14 mouse cellular contexts compared by ENCODE assay signal in the genomic region with DNA sequence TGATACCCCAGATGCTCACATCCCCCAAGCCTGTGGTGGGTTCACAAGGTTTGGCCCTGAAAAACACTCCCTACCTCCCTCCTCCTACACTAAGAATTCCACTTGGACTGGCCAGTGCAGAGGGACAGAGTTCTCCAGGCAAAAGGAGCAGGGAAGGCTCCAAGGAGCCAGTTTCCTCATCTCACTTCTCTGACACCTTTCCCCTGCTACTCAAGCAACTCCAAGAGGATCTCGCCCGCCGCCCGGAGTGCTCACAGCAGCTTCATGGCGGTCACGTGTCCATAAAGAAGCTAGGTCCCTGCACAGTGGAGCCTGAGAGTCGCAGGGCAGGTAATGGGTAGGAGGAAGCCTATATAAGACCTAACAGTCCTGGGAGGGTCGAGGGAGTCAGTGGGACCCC. TPM values are rescaled to one million over a fixed set of nuclear protein-coding genes. Genes with fewer than 3 reads are reported as not detected.
DNase-seq lines count a peak whose midpoint lies in the region; ATAC-seq and TF ChIP-seq lines count a peak whose summit lies in the region.
"Had no signal": no experiment of that assay in that cellular context is flagged by ENCODE, and none has a peak within 500 bp of the region (broad histone marks: within the 10 kb centered on the region; RNA-seq: fewer than 3 reads in every experiment).

No protein-coding gene starts in this region.

- H3K9me3 ChIP-seq in heart, embryonic 15.5 days (replicated peaks), result no peaks in the 10 kb centered on the region
- no peaks in the 10 kb centered on the region for H3K9me3 ChIP-seq in liver, embryonic 11.5 days (ENCODE audit: control insufficient read depth, low read length)
- H3K9me3 ChIP-seq in liver, postnatal 0 days (ENCODE audit: low read length), result no peaks in the 10 kb centered on the region
- H3K9me3 ChIP-seq: midbrain, embryonic 15.5 days; neural tube, embryonic 13.5 days had no signal

- TF ChIP-seq EP300 in liver, postnatal 0 days (IDR thresholded peaks at IDR 0.05; ENCODE audit: low read depth), result no peak

- H3K4me2 ChIP-seq in heart, embryonic 15.5 days, result peak overlapping the region; percentile 1; the same call in 1 of the 2 replicates
- no peak overlapping the region for H3K4me2 ChIP-seq in liver, embryonic 11.5 days
- H3K4me2 ChIP-seq in liver, postnatal 0 days (ENCODE audit: low read depth, low read length), result no peak overlapping the region
- H3K4me2 ChIP-seq: midbrain, embryonic 15.5 days; neural tube, embryonic 13.5 days had no signal

- peaks cover 84% of the 10 kb centered on the region for H3K4me1 ChIP-seq in heart, embryonic 15.5 days (replicated peaks)
- peaks cover 4% of the 10 kb centered on the region for H3K4me1 ChIP-seq in liver, embryonic 11.5 days (replicated peaks; ENCODE audit: control insufficient read depth, insufficient read depth, low read length)
- peaks cover 12% of the 10 kb centered on the region for H3K4me1 ChIP-seq in liver, postnatal 0 days (ENCODE audit: insufficient read depth)

- ATAC-seq in heart, embryonic 15.5 days (replicated peaks; ENCODE audit: insufficient number of reproducible peaks, insufficient read depth, low FRiP score, low read depth), result no peak
- ATAC-seq in liver, embryonic 11.5 days (replicated peaks; ENCODE audit: low FRiP score), result peak; percentile 6; the same call in 1 of the 2 replicates
- no peak for ATAC-seq in liver, postnatal 0 days

- H3K4me3 ChIP-seq in heart, embryonic 15.5 days, result no peak overlapping the region
- no peak overlapping the region for H3K4me3 ChIP-seq in liver, embryonic 11.5 days (ENCODE audit: low read depth, low read length)
- no peak overlapping the region for H3K4me3 ChIP-seq in liver, postnatal 0 days (ENCODE audit: low read depth, low read length)
- H3K4me3 ChIP-seq: midbrain, embryonic 15.5 days; neural tube, embryonic 13.5 days had no signal

- peak overlapping the region; percentile 95 for H3K27ac ChIP-seq in heart, embryonic 15.5 days
- H3K27ac ChIP-seq in liver, embryonic 11.5 days (ENCODE audit: low read depth, low read length), result no peak overlapping the region
- H3K27ac ChIP-seq in liver, postnatal 0 days (ENCODE audit: low read depth), result no peak overlapping the region
- H3K27ac ChIP-seq: midbrain, embryonic 15.5 days had no signal

- peak; percentile 46 for DNase-seq in adrenal gland, postnatal 10 days
- DNase-seq in adrenal gland, adult (ENCODE audit: inconsistent age in 2 of 2, low spot score in 1 of 2), result no peak
- no peak for DNase-seq in heart, adult 18-20 months
- DNase-seq in liver, embryonic 11.5 days (ENCODE audit: low spot score), result no peak
- DNase-seq in liver, postnatal 0 days, result no peak
- peak; percentile 32 for DNase-seq in lung, postnatal 10 days
- no peak for DNase-seq in Muller cell, postnatal 12 days (ENCODE audit: inconsistent ontology term)
- DNase-seq: cerebellum, adult 2 months; gastrocnemius, postnatal 36 days; kidney, adult 8-10 months; right cerebral cortex, adult 18-20 months had no signal

- WGBS in heart, embryonic 15.5 days, result 58% methylated on average over 8 of the region's 8 CpGs
- WGBS in liver, embryonic 11.5 days, result 85% methylated on average over 8 of the region's 8 CpGs
- WGBS in liver, postnatal 0 days (ENCODE audit: insufficient replicate concordance), result 73% methylated on average over 8 of the region's 8 CpGs

- no peaks in the 10 kb centered on the region for H3K27me3 ChIP-seq in heart, embryonic 15.5 days
- no peaks in the 10 kb centered on the region for H3K27me3 ChIP-seq in liver, embryonic 11.5 days (replicated peaks; ENCODE audit: control insufficient read depth, insufficient read depth, low read length)
- no peaks in the 10 kb centered on the region for H3K27me3 ChIP-seq in liver, postnatal 0 days (ENCODE audit: insufficient read depth, low read length)
- H3K27me3 ChIP-seq: midbrain, embryonic 15.5 days; neural tube, embryonic 13.5 days had no signal

- TF ChIP-seq CTCF in liver, postnatal 0 days (IDR thresholded peaks at IDR 0.05; ENCODE audit: low read depth), result no peak

- H3K9ac ChIP-seq in heart, embryonic 15.5 days, result peak overlapping the region; percentile 12; the same call in 1 of the 2 replicates
- no peak overlapping the region for H3K9ac ChIP-seq in liver, embryonic 11.5 days (ENCODE audit: low read depth, low read length)
- H3K9ac ChIP-seq in liver, postnatal 0 days (replicated peaks), result no peak overlapping the region
- H3K9ac ChIP-seq: midbrain, embryonic 15.5 days; neural tube, embryonic 13.5 days had no signal

- no peaks in the 10 kb centered on the region for H3K36me3 ChIP-seq in heart, embryonic 15.5 days
- peaks cover 5% of the 10 kb centered on the region; the same call in 1 of the 2 replicates for H3K36me3 ChIP-seq in liver, embryonic 11.5 days (ENCODE audit: control insufficient read depth, insufficient read depth, low read length)
- no peaks in the 10 kb centered on the region for H3K36me3 ChIP-seq in liver, postnatal 0 days (replicated peaks; ENCODE audit: insufficient read depth, low read length)

RNA-seq across cellular contexts. Expression of gene Pygb, which starts 14.5 kb away (rescaled TPM):
- 10 to 100 TPM; 46.8 to 51.4 TPM for total RNA-seq in adrenal gland, postnatal 10 days (2021)
- 212 and 233 TPM in 2 replicates for polyA plus RNA-seq in heart, embryonic 15.5 days (2015; fragmentation: Nextera tagmentation; extraction: Ambion mirVana)
- total RNA-seq in heart, adult 18-20 months (2021), result 100 to 1,000 TPM; 507 to 527 TPM
- polyA plus RNA-seq in liver, embryonic 11.5 days (2014; fragmentation: Nextera tagmentation; extraction: Ambion mirVana), result 35.7 and 37.3 TPM in 2 replicates
- polyA plus RNA-seq in liver, postnatal 0 days (2015; fragmentation: Nextera tagmentation; extraction: Ambion mirVana), result 13.6 and 15.3 TPM in 2 replicates

RNA-seq across cellular contexts. Expression of gene Entpd6, which starts 23.2 kb away (rescaled TPM):
- 10 to 100 TPM; 14.0 to 14.2 TPM for total RNA-seq in adrenal gland, postnatal 10 days (2021)
- polyA plus RNA-seq in heart, embryonic 15.5 days (2015; fragmentation: Nextera tagmentation; extraction: Ambion mirVana), result 17.4 and 25.3 TPM in 2 replicates
- 10 to 100 TPM; 17.6 to 17.8 TPM for total RNA-seq in heart, adult 18-20 months (2021)
- polyA plus RNA-seq in liver, embryonic 11.5 days (2014; fragmentation: Nextera tagmentation; extraction: Ambion mirVana), result 34.4 and 36.3 TPM in 2 replicates
- 9.2 and 9.9 TPM in 2 replicates for polyA plus RNA-seq in liver, postnatal 0 days (2015; fragmentation: Nextera tagmentation; extraction: Ambion mirVana)

Comparison
In these comparisons a context has a peak if more than half of its experiments do, and no peak if none do; other contexts are left out.
1. DNase-seq: peak in adrenal gland, postnatal 10 days (single experiment) and lung, postnatal 10 days (single experiment); none in adrenal gland, adult (0 of 2), heart, adult 18-20 months (0 of 2), liver, embryonic 11.5 days (single experiment), liver, postnatal 0 days (single experiment) and Muller cell, postnatal 12 days (single experiment).